Mouse (Mus musculus): ENCODE measurements at regions not wholly inside any gene's neighbourhood (a gene's known extent, or its start where the extent isn't known, plus 50 kb on each side); places are given as distances from the start of the nearest gene placed in this dataset.
A peak's percentile ranks its signal among the peaks of the same experiment; 100 is the strongest.

DNA sequence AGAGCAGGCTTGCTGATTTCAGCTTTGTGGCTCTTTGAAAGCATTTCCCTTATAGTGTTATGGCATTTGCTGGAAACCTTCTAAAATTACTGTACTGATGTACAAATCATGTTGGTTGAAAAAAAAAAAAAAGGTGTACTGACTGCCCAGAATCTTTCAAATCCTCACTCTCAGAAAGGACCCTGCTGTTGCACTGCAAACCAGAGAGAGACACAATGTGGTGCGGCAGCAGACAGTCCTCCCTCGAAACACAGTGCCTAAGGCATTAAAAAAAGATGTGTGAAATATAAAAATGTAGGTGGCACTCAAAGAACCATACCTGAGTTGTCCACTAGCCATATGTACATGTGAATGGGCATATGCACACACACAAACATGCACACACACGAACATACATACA, 128.3 kb downstream of the Actr3 start:
- Histone ChIP-seq H3K4me2 (no peak overlapping the region), H3K27ac (replicated peaks) (no peak overlapping the region)
- no peak for ATAC-seq (ENCODE audit: low FRiP score, low read depth)

GRCm38 (mm10) chr1:125298520-125299090, 136.9 kb downstream of the Actr3 start:
- H3K27me3 ChIP-seq = no peaks in the 10 kb centered on the region

More for the DNA sequence above, 128.3 kb downstream of the Actr3 start:
- 79% methylated on average over 3 of the region's 3 CpGs for WGBS
- no peaks in the 10 kb centered on the region for H3K4me1 ChIP-seq (replicated peaks)
- H3K9me3 ChIP-seq = no peaks in the 10 kb centered on the region
- H3K27me3 ChIP-seq = no peaks in the 10 kb centered on the region
- H3K4me3 ChIP-seq = no peak overlapping the region
- H3K9ac ChIP-seq = no peak overlapping the region
- no peaks in the 10 kb centered on the region for H3K36me3 ChIP-seq

DNA sequence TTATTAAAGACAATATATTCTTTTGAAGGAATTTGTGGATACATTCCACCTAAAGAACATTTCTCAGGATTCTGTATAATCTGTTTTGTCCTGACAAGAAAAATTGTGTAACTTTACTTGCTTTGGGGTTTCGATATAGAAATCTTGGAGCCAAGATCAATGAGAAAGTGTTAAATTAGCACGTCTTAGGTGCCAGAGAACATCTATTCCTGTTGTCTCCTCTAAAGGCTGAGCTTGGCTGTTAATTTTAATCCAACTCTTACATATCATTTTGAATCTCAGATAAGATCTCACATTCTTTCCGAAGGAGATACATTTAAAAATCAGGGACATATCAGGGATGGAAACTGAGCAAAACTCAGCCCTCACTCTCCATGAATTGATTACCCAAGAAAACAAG, 139.9 kb downstream of the Actr3 start:
- H3K4me1 ChIP-seq (replicated peaks) = no peaks in the 10 kb centered on the region
- no peaks in the 10 kb centered on the region for H3K9me3 ChIP-seq
- H3K4me3 ChIP-seq = no peak overlapping the region
- ATAC-seq (ENCODE audit: low FRiP score, low read depth) = no peak
- no peaks in the 10 kb centered on the region for H3K27me3 ChIP-seq
- no peak overlapping the region for H3K9ac ChIP-seq
- H3K27ac ChIP-seq (replicated peaks) = no peak overlapping the region
- no peak overlapping the region for H3K4me2 ChIP-seq
- no peaks in the 10 kb centered on the region for H3K36me3 ChIP-seq
- 87% methylated on average over 3 of the region's 3 CpGs for WGBS

More at GRCm38 (mm10) chr1:125298520-125299090, 136.9 kb downstream of the Actr3 start:
- H3K36me3 ChIP-seq = no peaks in the 10 kb centered on the region
- no peak overlapping the region for H3K9ac ChIP-seq
- H3K4me3 ChIP-seq = no peak overlapping the region
- no peaks in the 10 kb centered on the region for H3K9me3 ChIP-seq
- H3K27ac ChIP-seq (replicated peaks) = no peak overlapping the region
- WGBS = 76% methylated on average over 5 of the region's 5 CpGs
- no peak for ATAC-seq (ENCODE audit: low FRiP score, low read depth)
- no peak overlapping the region for H3K4me2 ChIP-seq
- no peaks in the 10 kb centered on the region for H3K4me1 ChIP-seq (replicated peaks)

GRCm38 (mm10) chr1:125290320-125291021, 145.1 kb downstream of the Actr3 start:
- H3K36me3 ChIP-seq = no peaks in the 10 kb centered on the region
- WGBS = 91% methylated on average over 12 of the region's 12 CpGs

GRCm38 (mm10) chr1:125286347-125286746, 149.2 kb downstream of the Actr3 start:
- no peak overlapping the region for H3K9ac ChIP-seq
- H3K9me3 ChIP-seq = no peaks in the 10 kb centered on the region
- no peaks in the 10 kb centered on the region for H3K36me3 ChIP-seq
- no peak overlapping the region for H3K4me3 ChIP-seq
- H3K27ac ChIP-seq (replicated peaks) = no peak overlapping the region
- no peaks in the 10 kb centered on the region for H3K27me3 ChIP-seq
- no peaks in the 10 kb centered on the region for H3K4me1 ChIP-seq (replicated peaks)
- WGBS = 77% methylated on average over 2 of the region's 2 CpGs
- no peak overlapping the region for H3K4me2 ChIP-seq
- no peak for ATAC-seq (ENCODE audit: low FRiP score, low read depth)

More at GRCm38 (mm10) chr1:125290320-125291021, 145.1 kb downstream of the Actr3 start:
- no peak overlapping the region for H3K27ac ChIP-seq (replicated peaks)
- no peaks in the 10 kb centered on the region for H3K9me3 ChIP-seq
- H3K27me3 ChIP-seq = no peaks in the 10 kb centered on the region
- H3K4me1 ChIP-seq (replicated peaks) = no peaks in the 10 kb centered on the region
- no peak overlapping the region for H3K4me3 ChIP-seq
- H3K4me2 ChIP-seq = no peak overlapping the region
- H3K9ac ChIP-seq = no peak overlapping the region
- no peak for ATAC-seq (ENCODE audit: low FRiP score, low read depth)

- Histone ChIP-seq H3K4me2 (no peak overlapping the region), H3K9me3 (no peaks in the 10 kb centered on the region), H3K36me3 (no peaks in the 10 kb centered on the region), H3K27me3 (no peaks in the 10 kb centered on the region), H3K4me1 (replicated peaks) (no peaks in the 10 kb centered on the region), H3K27ac (replicated peaks) (no peak overlapping the region), H3K4me3 (no peak overlapping the region), H3K9ac (no peak overlapping the region)
- no peak for ATAC-seq (ENCODE audit: low FRiP score, low read depth)
- WGBS = 80% methylated on average over 2 of the region's 2 CpGs
These were observed 150.8 kb downstream of the Actr3 start for GRCm38 (mm10) chr1:125284693-125285092.

- no peak overlapping the region for H3K9ac ChIP-seq
- ATAC-seq (ENCODE audit: low FRiP score, low read depth) = peak; percentile 42; the same call in 1 of the 2 replicates
- H3K36me3 ChIP-seq = no peaks in the 10 kb centered on the region
- no peak overlapping the region for H3K27ac ChIP-seq (replicated peaks)
- 50% methylated on average over 2 of the region's 2 CpGs for WGBS
- no peak overlapping the region for H3K4me3 ChIP-seq
- no peaks in the 10 kb centered on the region for H3K27me3 ChIP-seq
- no peak overlapping the region for H3K4me2 ChIP-seq
- H3K9me3 ChIP-seq = no peaks in the 10 kb centered on the region
- H3K4me1 ChIP-seq (replicated peaks) = no peaks in the 10 kb centered on the region
These were observed 161.8 kb downstream of the Actr3 start for GRCm38 (mm10) chr1:125273752-125274151.

GRCm38 (mm10) chr1:125263684-125264083, 171.8 kb downstream of the Actr3 start:
- H3K9me3 ChIP-seq = no peaks in the 10 kb centered on the region
- no peaks in the 10 kb centered on the region for H3K4me1 ChIP-seq (replicated peaks)
- H3K27ac ChIP-seq (replicated peaks) = no peak overlapping the region
- 78% methylated on average over 6 of the region's 6 CpGs for WGBS
- H3K9ac ChIP-seq = no peak overlapping the region
- ATAC-seq (ENCODE audit: low FRiP score, low read depth) = no peak
- no peaks in the 10 kb centered on the region for H3K36me3 ChIP-seq
- H3K27me3 ChIP-seq = no peaks in the 10 kb centered on the region
- no peak overlapping the region for H3K4me3 ChIP-seq
- no peak overlapping the region for H3K4me2 ChIP-seq

- Histone ChIP-seq H3K9ac (no peak overlapping the region), H3K27me3 (no peaks in the 10 kb centered on the region), H3K4me1 (replicated peaks) (no peaks in the 10 kb centered on the region), H3K27ac (replicated peaks) (no peak overlapping the region), H3K4me3 (no peak overlapping the region), H3K9me3 (no peaks in the 10 kb centered on the region), H3K36me3 (no peaks in the 10 kb centered on the region), H3K4me2 (no peak overlapping the region)
- no peak for ATAC-seq (ENCODE audit: low FRiP score, low read depth)
- 80% methylated on average over 6 of the region's 6 CpGs for WGBS
These were observed 172.5 kb downstream of the Actr3 start for GRCm38 (mm10) chr1:125263068-125263467.

DNA sequence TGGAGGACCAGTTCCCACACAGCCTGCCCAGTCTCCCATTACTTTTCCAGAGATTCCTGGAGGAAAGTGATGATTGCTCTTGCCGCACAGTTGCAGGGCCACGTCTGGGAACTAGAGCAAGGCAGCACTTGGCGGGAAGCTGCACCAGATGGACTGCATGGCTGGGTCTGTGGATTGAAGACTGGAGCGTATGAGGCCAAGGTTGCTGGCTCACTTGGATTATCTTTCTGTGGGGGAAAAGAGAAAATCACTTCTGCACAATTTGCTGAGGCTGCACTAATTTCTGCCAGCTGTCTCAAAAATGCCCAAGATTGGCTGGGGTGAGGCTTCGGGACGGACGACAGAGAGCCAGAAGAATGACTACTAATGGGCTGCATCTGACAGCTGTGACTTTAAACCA, 193.2 kb downstream of the Actr3 start:
- 83% methylated on average over 7 of the region's 7 CpGs for WGBS

GRCm38 (mm10) chr1:125241717-125242116, 193.8 kb downstream of the Actr3 start:
- no peaks in the 10 kb centered on the region for H3K36me3 ChIP-seq
- H3K27me3 ChIP-seq = no peaks in the 10 kb centered on the region
- no peak overlapping the region for H3K4me3 ChIP-seq
- H3K27ac ChIP-seq (replicated peaks) = no peak overlapping the region
- H3K4me2 ChIP-seq = no peak overlapping the region
- no peak for ATAC-seq (ENCODE audit: low FRiP score, low read depth)
- no peaks in the 10 kb centered on the region for H3K9me3 ChIP-seq
- WGBS = 100% methylated on average over 1 of the region's 1 CpGs
- no peaks in the 10 kb centered on the region for H3K4me1 ChIP-seq (replicated peaks)
- no peak overlapping the region for H3K9ac ChIP-seq

More for the DNA sequence above, 193.2 kb downstream of the Actr3 start:
- Histone ChIP-seq H3K9me3 (no peaks in the 10 kb centered on the region), H3K9ac (no peak overlapping the region), H3K4me3 (no peak overlapping the region), H3K4me2 (no peak overlapping the region), H3K36me3 (no peaks in the 10 kb centered on the region), H3K27ac (replicated peaks) (no peak overlapping the region), H3K4me1 (replicated peaks) (no peaks in the 10 kb centered on the region), H3K27me3 (no peaks in the 10 kb centered on the region)
- no peak; the same call in 1 of the 2 replicates for ATAC-seq (ENCODE audit: low FRiP score, low read depth)

GRCm38 (mm10) chr1:125237595-125237988, 197.9 kb downstream of the Actr3 start:
- no peaks in the 10 kb centered on the region for H3K36me3 ChIP-seq
- H3K4me1 ChIP-seq (replicated peaks) = no peaks in the 10 kb centered on the region
- no peak overlapping the region for H3K27ac ChIP-seq (replicated peaks)
- H3K9ac ChIP-seq = no peak overlapping the region
- no peaks in the 10 kb centered on the region for H3K27me3 ChIP-seq
- no peak overlapping the region for H3K4me3 ChIP-seq
- WGBS = 89% methylated on average over 3 of the region's 3 CpGs
- no peaks in the 10 kb centered on the region for H3K9me3 ChIP-seq
- no peak overlapping the region for H3K4me2 ChIP-seq
- no peak for ATAC-seq (ENCODE audit: low FRiP score, low read depth)
